ENCODE assay signal across 14 mouse cellular contexts in genomic region chr8:115599771-115600170, GRCm38 (mm10).
"Had no signal": no experiment of that assay in that cellular context is flagged by ENCODE, and none has a peak within 500 bp of the region (broad histone marks: within the 10 kb centered on the region; RNA-seq: fewer than 3 reads in every experiment).

No protein-coding gene starts in this region.

- DNase-seq: liver, embryonic 13.5 days; liver, postnatal 0 days; lung, adult 2 months; lung, postnatal 14 days; lung, postnatal 36 days; retina, postnatal 1 day; right cerebral cortex, adult 18-20 months; right cerebral cortex, postnatal 14 days; thymus, adult 2 months; thymus, postnatal 14 days; thymus, postnatal 36 days had no signal

- ATAC-seq: liver, postnatal 0 days; lung, postnatal 0 days; midbrain, embryonic 13.5 days; midbrain, embryonic 15.5 days had no signal
